Mouse (Mus musculus) embryonic fibroblast, embryonic 13.5 days (primary cell): ENCODE results near the gene Mapt.

Experiments
- CTCF ChIP-seq: IDR thresholded peaks from 2 replicates; pipeline ENCODE4 v1.5.1; 2011; ENCODE audit warnings: mild to moderate bottlenecking, control low read depth, low read length, moderate library complexity, borderline replicate concordance; ENCODE audit not compliant: insufficient read depth
- POLR2A ChIP-seq: IDR thresholded peaks from 2 replicates; pipeline ENCODE4 v1.6.1; 2011; ENCODE audit warnings: low read depth, mild to moderate bottlenecking, control low read depth, low read length, moderate library complexity

DNA sequence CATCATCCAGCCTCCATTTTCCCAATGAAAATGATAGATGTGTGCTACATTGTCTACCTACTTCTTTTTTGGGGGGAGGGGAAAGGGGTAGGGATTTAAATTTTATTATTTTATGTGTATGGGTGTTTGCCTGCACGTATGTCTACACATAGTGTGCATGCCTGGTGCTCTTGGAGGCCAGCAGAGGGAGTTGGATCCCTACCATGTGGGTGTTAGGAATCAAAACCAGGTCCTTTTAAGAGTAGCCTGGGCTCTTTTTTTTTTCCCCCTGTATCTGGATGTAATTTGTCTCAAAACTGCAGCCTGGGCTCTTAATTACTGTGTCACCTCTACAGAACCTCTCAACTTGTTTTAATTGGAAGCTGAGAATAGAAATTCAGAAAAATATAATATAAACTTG is 148.4 kb downstream of the Mapt start:
- TF ChIP-seq POLR2A (no peak), CTCF (peak; percentile 30; the same call in 1 of the 2 replicates)
